Mouse (Mus musculus): ENCODE results near the gene Pirb. TPM values are rescaled to one million over a fixed set of nuclear protein-coding genes. Genes with fewer than 3 reads are reported as not detected.

Gene Pirb
- polyA plus RNA-seq (2012; rRNA removed): 0.40 and 0.48 TPM in 2 replicates

GRCm38 (mm10) chr7:3720268-3720667 lies at the start of gene Pirb:
Gene Pirb, minus strand, starts transcription at chr7:3720391.

GRCm38 (mm10) chr7:3703879-3704441 lies 16.2 kb downstream of the Pirb start, which contains the start of gene Rps9:
Gene Rps9, plus strand, starts transcription at chr7:3703993.

GRCm38 (mm10) chr7:3692987-3693808 lies 27.0 kb downstream of the Pirb start, which contains the start of gene Mboat7:
Gene Mboat7, minus strand, starts transcription at chr7:3693523.

GRCm38 (mm10) chr7:3692382-3692986 lies 27.7 kb downstream of the Pirb start, which contains the start of gene Tsen34:
Gene Tsen34, plus strand, starts transcription at chr7:3692863.

GRCm38 (mm10) chr7:3677342-3677741 lies 42.8 kb downstream of the Pirb start, which contains the start of gene Tmc4:
Gene Tmc4, minus strand, starts transcription at chr7:3677553.

GRCm38 (mm10) chr7:3665215-3666114 lies 54.7 kb downstream of the Pirb start, which contains the start of gene Leng1:
Gene Leng1, minus strand, starts transcription at chr7:3665840.

Other genes starting within 250 kb of the Pirb start
- 0.05 and 0.21 TPM in 2 replicates for gene Tarm1, start 217.8 kb downstream of the Pirb start, polyA plus RNA-seq (2012; rRNA removed)
- gene Oscar, start 104.2 kb downstream of the Pirb start, polyA plus RNA-seq (2012; rRNA removed): 1.6 and 2.2 TPM in 2 replicates
- gene Ndufa3, start 103.0 kb downstream of the Pirb start, polyA plus RNA-seq (2012; rRNA removed): 221 and 222 TPM in 2 replicates
- 34.6 and 38.4 TPM in 2 replicates for gene Tfpt, start 90.5 kb downstream of the Pirb start, polyA plus RNA-seq (2012; rRNA removed)
- gene Prpf31, start 90.4 kb downstream of the Pirb start, polyA plus RNA-seq (2012; rRNA removed): 72.9 and 84.7 TPM in 2 replicates
- gene Cnot3, start 75.1 kb downstream of the Pirb start, polyA plus RNA-seq (2012; rRNA removed): 79.6 and 81.0 TPM in 2 replicates
- 10.1 and 10.7 TPM in 2 replicates for gene Leng1, start 54.6 kb downstream of the Pirb start, polyA plus RNA-seq (2012; rRNA removed)
- gene Tmc4, start 42.8 kb downstream of the Pirb start, polyA plus RNA-seq (2012; rRNA removed): 12.5 and 16.2 TPM in 2 replicates
- gene Tsen34, start 27.5 kb downstream of the Pirb start, polyA plus RNA-seq (2012; rRNA removed): 162 and 166 TPM in 2 replicates
- 72.0 and 78.4 TPM in 2 replicates for gene Mboat7, start 26.9 kb downstream of the Pirb start, polyA plus RNA-seq (2012; rRNA removed)
- 2,416 and 2,732 TPM in 2 replicates for gene Rps9, start 16.4 kb downstream of the Pirb start, polyA plus RNA-seq (2012; rRNA removed)
- gene Gm15448, start 105.3 kb upstream of the Pirb start, polyA plus RNA-seq (2012; rRNA removed): not detected in 2 replicates
- gene Pira2, start 124.7 kb upstream of the Pirb start, polyA plus RNA-seq (2012; rRNA removed): 0.02 and 0.11 TPM in 2 replicates
- 0.02 TPM in 1 of 2 replicates, not detected in the other for gene Gm14548, start 177.7 kb upstream of the Pirb start, polyA plus RNA-seq (2012; rRNA removed)
- 0.01 and 0.08 TPM in 2 replicates for gene Lilra6, start 195.1 kb upstream of the Pirb start, polyA plus RNA-seq (2012; rRNA removed)

Measured in central nervous system, embryonic 14 days (tissue).